Mouse (Mus musculus) testis, adult 2 months (tissue): Measurements from ENCODE around the gene Bicdl2.

Experiments
- CTCF ChIP-seq: fragments of 200-500 bp; IDR thresholded peaks from 2 replicates; pipeline ENCODE4 v1.5.1; 2012; ENCODE audit warnings: low read depth, mild to moderate bottlenecking, inconsistent platforms, low read length, moderate library complexity; ENCODE audit not compliant: control insufficient read depth, insufficient read depth, insufficient replicate concordance
- POLR2A ChIP-seq: fragments of 200-500 bp; IDR thresholded peaks from 2 replicates; pipeline ENCODE4 v1.6.1; 2012; ENCODE audit warnings: low read depth, mild to moderate bottlenecking, inconsistent platforms, low read length, moderate library complexity; ENCODE audit not compliant: control insufficient read depth

- no peak for TF ChIP-seq POLR2A
- TF ChIP-seq CTCF: no peak
These were observed 8.9 kb upstream of the Bicdl2 start for GRCm38 (mm10) chr17:23651363-23651762.
